Mouse (Mus musculus): Measurements from ENCODE around the gene Rere. TPM values are rescaled to one million over a fixed set of nuclear protein-coding genes. Genes with fewer than 3 reads are reported as not detected.
"Not testable (repeated sequence)": the region's sequence is repeated elsewhere in the genome, so short reads cannot be mapped to it uniquely, and the experiment has no call there.

Rere gene
- total RNA-seq, 1 experiment: 21.7 TPM

DNA sequence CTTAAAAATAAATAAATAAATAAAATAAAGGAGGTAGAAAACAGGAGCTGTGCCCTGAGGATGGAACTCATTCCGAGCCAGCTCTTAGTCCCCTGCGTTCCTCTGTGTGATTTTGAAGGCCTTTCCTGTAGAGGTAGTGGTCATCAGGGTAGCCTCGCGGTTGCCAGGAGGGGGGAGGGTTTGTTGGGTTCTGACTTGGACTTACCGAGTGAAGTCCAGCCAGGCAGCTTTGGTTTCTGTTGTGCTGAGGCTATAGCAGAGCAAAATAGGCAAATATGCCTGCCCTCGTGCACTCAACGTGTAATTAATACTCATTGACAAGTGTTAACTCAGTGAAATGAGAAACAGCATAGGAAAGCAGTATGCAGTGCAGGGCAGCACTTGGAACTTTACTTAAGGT is 262.8 kb downstream of the Rere start:
- no peak overlapping the region for H3K27ac ChIP-seq (ENCODE audit: insufficient read depth, low read depth, low read length, poor library complexity, severe bottlenecking)
- 0 out of 4 replicates have a peak, but pooled peaks cover 3 to 4% of the 10 kb centered on the region in 2 experiments for H3K4me1 ChIP-seq (ENCODE audit: control insufficient read depth in 2 of 2, insufficient read depth in 2 of 2, low read length in 2 of 2, poor library complexity in 1 of 2)
- TF ChIP-seq CHD2 (IDR thresholded peaks at IDR 0.05; ENCODE audit: low read depth, low read length) (no peak), MAFK (IDR thresholded peaks at IDR 0.05; ENCODE audit: insufficient read depth, low read depth, low read length) (no peak), ZC3H11A (IDR thresholded peaks at IDR 0.05; ENCODE audit: borderline replicate concordance, low read depth, low read length) (no peak), HCFC1 (IDR thresholded peaks at IDR 0.05; ENCODE audit: borderline replicate concordance, insufficient read depth, low read length) (no peak), ZNF384 (IDR thresholded peaks at IDR 0.05; ENCODE audit: low read depth, low read length) (no peak)
- in situ Hi-C loops (cut with MboI; ENCODE audit: low sequenced_read_pairs in 2 of 2, unreplicated experiment in 2 of 2): no loop called here
- no peak overlapping the region for H3K4me3 ChIP-seq (ENCODE audit: insufficient read depth in 1 of 2, low read depth in 1 of 2, low read length in 2 of 2, poor library complexity in 1 of 2, severe bottlenecking in 1 of 2)
- H3K9ac ChIP-seq (ENCODE audit: insufficient read depth, low read depth, low read length, poor library complexity, severe bottlenecking): no peak overlapping the region
- no peaks in the 10 kb centered on the region for H3K9me3 ChIP-seq (ENCODE audit: control insufficient read depth, insufficient read depth, low read depth, low read length)
- peaks cover 3% of the 10 kb centered on the region; the same call in 1 of the 2 replicates for H3K36me3 ChIP-seq (ENCODE audit: control insufficient read depth, insufficient read depth, low read length, poor library complexity, severe bottlenecking)
- no peak for DNase-seq (ENCODE audit: low read depth, low spot score)

DNA sequence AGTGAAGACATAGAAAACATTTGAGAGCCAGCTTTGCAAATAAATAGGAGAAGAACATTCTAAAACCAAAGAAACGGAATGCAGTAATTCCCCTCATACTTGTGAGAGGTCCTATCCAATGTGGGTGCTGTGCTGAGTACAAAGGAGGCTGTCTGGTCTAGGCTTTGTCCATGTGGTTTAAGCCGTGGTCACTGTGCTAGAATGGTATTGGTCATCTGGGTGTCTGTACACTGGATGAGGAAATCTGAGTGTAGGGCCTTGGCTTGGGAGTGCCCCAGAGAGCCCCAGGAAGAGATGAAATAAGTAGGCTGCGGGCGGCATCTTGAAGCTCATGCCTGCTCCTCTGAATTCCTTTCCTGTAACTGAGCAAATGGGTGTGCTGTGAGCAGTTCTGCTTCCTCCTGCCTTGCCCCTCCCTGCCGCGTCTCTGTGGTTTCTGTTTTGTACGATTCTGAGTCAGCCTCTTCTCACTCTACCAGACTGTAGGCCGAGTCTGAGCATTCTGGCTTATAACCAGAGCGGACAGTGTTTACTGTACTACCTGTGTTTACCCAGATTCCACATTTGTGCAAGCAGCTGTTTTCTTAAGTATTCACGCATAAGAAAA is 263.3 kb downstream of the Rere start:
- TF ChIP-seq ZC3H11A (IDR thresholded peaks at IDR 0.05; ENCODE audit: borderline replicate concordance, low read depth, low read length) (no peak), ZNF384 (IDR thresholded peaks at IDR 0.05; ENCODE audit: low read depth, low read length) (no peak), CHD2 (IDR thresholded peaks at IDR 0.05; ENCODE audit: low read depth, low read length) (no peak), HCFC1 (IDR thresholded peaks at IDR 0.05; ENCODE audit: borderline replicate concordance, insufficient read depth, low read length) (no peak), MAFK (IDR thresholded peaks at IDR 0.05; ENCODE audit: insufficient read depth, low read depth, low read length) (no peak)
- Histone ChIP-seq H3K4me3 (ENCODE audit: insufficient read depth in 1 of 2, low read depth in 1 of 2, low read length in 2 of 2, poor library complexity in 1 of 2, severe bottlenecking in 1 of 2) (no peak overlapping the region), H3K9ac (ENCODE audit: insufficient read depth, low read depth, low read length, poor library complexity, severe bottlenecking) (no peak overlapping the region), H3K9me3 (ENCODE audit: control insufficient read depth, insufficient read depth, low read depth, low read length) (no peaks in the 10 kb centered on the region), H3K36me3 (ENCODE audit: control insufficient read depth, insufficient read depth, low read length, poor library complexity, severe bottlenecking) (peaks cover 3% of the 10 kb centered on the region; the same call in 1 of the 2 replicates), H3K27ac (ENCODE audit: insufficient read depth, low read depth, low read length, poor library complexity, severe bottlenecking) (no peak overlapping the region), H3K4me1 (ENCODE audit: control insufficient read depth in 2 of 2, insufficient read depth in 2 of 2, low read length in 2 of 2, poor library complexity in 1 of 2) (0 out of 4 replicates have a peak, but pooled peaks cover 2 to 4% of the 10 kb centered on the region in 2 experiments)
- no peak for DNase-seq (ENCODE audit: low read depth, low spot score)
- in situ Hi-C loops (cut with MboI; ENCODE audit: low sequenced_read_pairs in 2 of 2, unreplicated experiment in 2 of 2): no loop called here

DNA sequence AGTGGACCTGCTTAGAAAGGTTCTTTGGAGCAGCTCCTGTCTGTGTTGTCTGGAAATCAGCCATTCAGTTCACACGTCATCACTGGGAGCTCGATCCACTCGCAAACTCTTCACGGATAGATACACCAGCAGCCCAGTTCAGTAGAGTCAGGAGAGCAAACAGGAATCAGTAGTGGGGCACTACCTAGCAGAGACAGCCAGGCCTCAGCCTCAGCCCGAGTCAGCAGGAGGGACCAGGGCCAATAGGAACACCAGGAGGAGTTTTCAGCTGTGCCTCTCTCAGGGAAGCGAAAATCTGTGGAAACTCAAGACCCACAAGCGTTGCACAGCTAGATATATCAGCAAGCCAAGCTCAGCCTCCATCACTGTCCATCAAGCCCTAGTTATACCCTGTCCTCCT is 264.3 kb downstream of the Rere start:
- in situ Hi-C loops (cut with MboI; ENCODE audit: low sequenced_read_pairs in 2 of 2, unreplicated experiment in 2 of 2): no loop called here
- H3K36me3 ChIP-seq (ENCODE audit: control insufficient read depth, insufficient read depth, low read length, poor library complexity, severe bottlenecking): peaks cover 5% of the 10 kb centered on the region; the same call in 1 of the 2 replicates
- TF ChIP-seq ZC3H11A (IDR thresholded peaks at IDR 0.05; ENCODE audit: borderline replicate concordance, low read depth, low read length): no peak
- no peak for TF ChIP-seq ZNF384 (IDR thresholded peaks at IDR 0.05; ENCODE audit: low read depth, low read length)
- TF ChIP-seq MAFK (IDR thresholded peaks at IDR 0.05; ENCODE audit: insufficient read depth, low read depth, low read length): no peak
- no peak for TF ChIP-seq HCFC1 (IDR thresholded peaks at IDR 0.05; ENCODE audit: borderline replicate concordance, insufficient read depth, low read length)
- no peak for TF ChIP-seq CHD2 (IDR thresholded peaks at IDR 0.05; ENCODE audit: low read depth, low read length)
- no peak overlapping the region for H3K9ac ChIP-seq (ENCODE audit: insufficient read depth, low read depth, low read length, poor library complexity, severe bottlenecking)
- H3K4me3 ChIP-seq (ENCODE audit: insufficient read depth in 1 of 2, low read depth in 1 of 2, low read length in 2 of 2, poor library complexity in 1 of 2, severe bottlenecking in 1 of 2): no peak overlapping the region
- 0 out of 4 replicates have a peak, but pooled peaks cover 0 to 4% of the 10 kb centered on the region in 2 experiments for H3K4me1 ChIP-seq (ENCODE audit: control insufficient read depth in 2 of 2, insufficient read depth in 2 of 2, low read length in 2 of 2, poor library complexity in 1 of 2)
- no peak overlapping the region for H3K27ac ChIP-seq (ENCODE audit: insufficient read depth, low read depth, low read length, poor library complexity, severe bottlenecking)
- H3K9me3 ChIP-seq (ENCODE audit: control insufficient read depth, insufficient read depth, low read depth, low read length): no peaks in the 10 kb centered on the region
- no peak for DNase-seq (ENCODE audit: low read depth, low spot score)

DNA sequence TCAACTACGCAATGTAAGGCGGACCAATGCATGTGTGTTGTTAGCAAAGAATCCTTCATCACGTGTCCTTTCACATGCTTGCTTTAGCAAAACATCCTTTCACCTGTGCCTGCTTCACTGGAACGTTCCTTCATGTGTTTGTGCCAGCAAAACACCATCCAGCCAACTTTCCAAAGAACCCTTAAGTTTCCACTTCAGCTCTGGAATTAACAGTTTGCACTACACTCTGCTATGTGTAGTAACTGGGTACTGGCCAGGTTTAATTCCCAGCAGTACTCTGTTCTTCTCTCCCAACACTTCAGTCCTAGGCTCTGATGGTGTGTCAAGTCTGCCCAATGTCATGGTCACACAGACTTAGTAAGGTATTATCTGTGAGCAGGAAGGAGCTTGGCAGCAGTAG is 264.9 kb downstream of the Rere start:
- H3K27ac ChIP-seq (ENCODE audit: insufficient read depth, low read depth, low read length, poor library complexity, severe bottlenecking); H3K4me3 ChIP-seq (ENCODE audit: insufficient read depth in 1 of 2, low read depth in 1 of 2, low read length in 2 of 2, poor library complexity in 1 of 2, severe bottlenecking in 1 of 2); H3K4me1 ChIP-seq (ENCODE audit: control insufficient read depth in 2 of 2, insufficient read depth in 2 of 2, low read length in 2 of 2, poor library complexity in 1 of 2); H3K36me3 ChIP-seq (ENCODE audit: control insufficient read depth, insufficient read depth, low read length, poor library complexity, severe bottlenecking); DNase-seq (ENCODE audit: low read depth, low spot score); H3K9ac ChIP-seq (ENCODE audit: insufficient read depth, low read depth, low read length, poor library complexity, severe bottlenecking); H3K9me3 ChIP-seq (ENCODE audit: control insufficient read depth, insufficient read depth, low read depth, low read length); in situ Hi-C loops (cut with MboI; ENCODE audit: low sequenced_read_pairs in 2 of 2, unreplicated experiment in 2 of 2): not testable (repeated sequence)

DNA sequence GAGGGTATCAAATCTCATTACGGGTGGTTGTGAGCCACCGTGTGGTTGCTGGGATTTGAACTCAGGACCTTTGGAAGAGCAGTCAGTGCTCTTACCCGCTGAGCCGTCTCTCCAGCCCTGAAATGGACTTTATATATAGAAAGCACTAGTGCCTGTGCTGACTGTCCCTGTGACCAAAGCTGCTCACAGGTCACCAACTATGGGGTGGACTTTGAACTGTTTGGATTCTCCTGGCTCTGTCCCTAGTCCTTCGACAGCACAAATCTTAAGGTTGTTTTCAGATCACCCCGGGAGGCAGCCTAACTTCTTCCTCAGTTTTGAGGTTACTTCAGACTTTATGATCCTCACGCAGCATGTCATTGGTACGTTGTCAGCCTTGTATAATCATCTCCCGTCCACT is 267.9 kb downstream of the Rere start:
- Histone ChIP-seq H3K36me3 (ENCODE audit: control insufficient read depth, insufficient read depth, low read length, poor library complexity, severe bottlenecking) (peaks cover 7% of the 10 kb centered on the region; the same call in 1 of the 2 replicates), H3K9me3 (ENCODE audit: control insufficient read depth, insufficient read depth, low read depth, low read length) (no peaks in the 10 kb centered on the region), H3K4me3 (ENCODE audit: insufficient read depth in 1 of 2, low read depth in 1 of 2, low read length in 2 of 2, poor library complexity in 1 of 2, severe bottlenecking in 1 of 2) (no peak overlapping the region), H3K27ac (ENCODE audit: insufficient read depth, low read depth, low read length, poor library complexity, severe bottlenecking) (no peak overlapping the region), H3K4me1 (ENCODE audit: control insufficient read depth in 2 of 2, insufficient read depth in 2 of 2, low read length in 2 of 2, poor library complexity in 1 of 2) (peaks cover 1 to 2% of the 10 kb centered on the region in 2 experiments; a peak in 1 of 4 replicates), H3K9ac (ENCODE audit: insufficient read depth, low read depth, low read length, poor library complexity, severe bottlenecking) (no peak overlapping the region)
- no peak for DNase-seq (ENCODE audit: low read depth, low spot score)
- TF ChIP-seq ZNF384 (IDR thresholded peaks at IDR 0.05; ENCODE audit: low read depth, low read length) (no peak), ZC3H11A (IDR thresholded peaks at IDR 0.05; ENCODE audit: borderline replicate concordance, low read depth, low read length) (no peak), HCFC1 (IDR thresholded peaks at IDR 0.05; ENCODE audit: borderline replicate concordance, insufficient read depth, low read length) (no peak)
- in situ Hi-C loops (cut with MboI; ENCODE audit: low sequenced_read_pairs in 2 of 2, unreplicated experiment in 2 of 2): no loop called here
